Mouse (Mus musculus) hindbrain, embryonic 11.5 days (tissue): ENCODE results near the gene Utrn. TPM values are rescaled to one million over a fixed set of nuclear protein-coding genes. Genes with fewer than 3 reads are reported as not detected.

Source experiments
- ATAC-seq: fragments of 200-750 bp; cut with Nextera tagmentation; 2 replicates; pipeline ENCODE4 v1.8.0; 2017; ENCODE audit warnings: mild to moderate bottlenecking, moderate TSS enrichment, moderate library complexity; ENCODE audit not compliant: low FRiP score
- DNase-seq: peaks from one replicate; pipeline ENCODE4 v3.0.0-alpha.2; 2015; ENCODE audit warnings: low spot score
- H3K27ac ChIP-seq: fragments of 300-500 bp; sonication (generic); 2 replicates; pipeline ENCODE4 v1.5.1; 2014; ENCODE audit warnings: mild to moderate bottlenecking, low read depth, low read length
- H3K27me3 ChIP-seq: fragments of 300-500 bp; sonication (generic); 2 replicates; pipeline ENCODE4 v1.6.1; 2014; ENCODE audit warnings: mild to moderate bottlenecking, low read length, moderate library complexity, mixed read lengths; ENCODE audit not compliant: control insufficient read depth, insufficient read depth
- H3K36me3 ChIP-seq: fragments of 300-500 bp; sonication (generic); 2 replicates; pipeline ENCODE4 v1.6.1; 2014; ENCODE audit warnings: mild to moderate bottlenecking, low read length, moderate library complexity, mixed read lengths; ENCODE audit not compliant: control insufficient read depth, insufficient read depth
- H3K4me1 ChIP-seq: fragments of 300-500 bp; sonication (generic); replicated peaks from 2 replicates; pipeline ENCODE4 v1.6.1; 2014; ENCODE audit warnings: low read length, mixed read lengths; ENCODE audit not compliant: control insufficient read depth, insufficient read depth
- H3K4me2 ChIP-seq: fragments of 300-500 bp; sonication (generic); replicated peaks from 2 replicates; pipeline ENCODE4 v1.6.1; 2014; ENCODE audit warnings: mild to moderate bottlenecking, low read depth, low read length
- H3K4me3 ChIP-seq: fragments of 300-500 bp; sonication (generic); 2 replicates; pipeline ENCODE4 v1.5.1; 2014; ENCODE audit warnings: low read depth, low read length
- H3K9ac ChIP-seq: fragments of 300-500 bp; sonication (generic); 2 replicates; pipeline ENCODE4 v1.6.1; 2014; ENCODE audit warnings: low read depth, low read length
- H3K9me3 ChIP-seq: fragments of 300-500 bp; sonication (generic); 2 replicates; pipeline ENCODE4 v1.6.1; 2016; ENCODE audit warnings: low read length; ENCODE audit not compliant: control insufficient read depth
- WGBS: fragments of 180-500 bp; shearing (Covaris S2); extraction: QIAGEN DNeasy Blood & Tissue Kit; methylation state at CpG from one replicate; pipeline ENCODE4 v1.1.7; 2014; 5-methylcytosine and 5-hydroxymethylcytosine counted together
- polyA plus RNA-seq: library from polyadenylated mRNA; unstranded; fragments of >200 nt; fragmentation: Nextera tagmentation; extraction: Ambion mirVana; gene quantifications from 2 replicates; pipeline ENCODE4 v1.2.1, GENCODE M21; 2014

Utrn gene
- polyA plus RNA-seq, 1 experiment from 2014 or later: 54.7 TPM

- H3K9ac ChIP-seq: no peak overlapping the region
- H3K27me3 ChIP-seq: no peaks in the 10 kb centered on the region
- no peaks in the 10 kb centered on the region for H3K9me3 ChIP-seq
- WGBS: 78% methylated on average over 1 of the region's 1 CpGs
- H3K36me3 ChIP-seq: 0 out of 2 replicates have a peak, but pooled peaks cover 4% of the 10 kb centered on the region
- no peak overlapping the region for H3K4me2 ChIP-seq
- no peak overlapping the region for H3K4me3 ChIP-seq
- no peak for DNase-seq
- H3K27ac ChIP-seq: no peak overlapping the region
- H3K4me1 ChIP-seq: peaks cover 2% of the 10 kb centered on the region; the same call in 1 of the 2 replicates
- no peak for ATAC-seq
Observed at GRCm38 (mm10) chr10:12729635-12730034, 139.5 kb downstream of the Utrn start.

DNA sequence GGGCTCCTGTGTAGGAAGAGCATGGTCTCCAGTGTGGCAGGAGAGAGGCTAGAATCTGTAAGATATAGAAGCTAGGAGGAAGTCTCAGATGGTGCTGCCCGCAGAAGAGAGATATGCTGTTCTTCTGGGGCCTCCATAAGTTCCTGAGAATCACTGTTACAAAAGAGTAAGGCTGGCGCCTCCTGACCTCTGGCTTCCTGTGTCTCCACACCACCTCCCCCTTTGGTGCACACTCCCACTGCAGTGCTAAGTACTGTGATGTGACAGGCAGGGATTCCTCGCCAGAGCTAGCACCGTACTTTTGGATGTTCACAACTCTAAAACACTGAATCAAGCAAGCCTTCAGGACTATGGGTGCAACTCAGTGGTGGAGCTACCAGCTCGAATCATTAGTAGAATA is 140.1 kb downstream of the Utrn start:
- ATAC-seq (no peak), DNase-seq (no peak)
- H3K36me3 ChIP-seq: 0 out of 2 replicates have a peak, but pooled peaks cover 4% of the 10 kb centered on the region
- no peaks in the 10 kb centered on the region for H3K9me3 ChIP-seq
- no peaks in the 10 kb centered on the region for H3K27me3 ChIP-seq
- no peak overlapping the region for H3K9ac ChIP-seq
- 80% methylated on average over 5 of the region's 5 CpGs for WGBS
- peaks cover 2% of the 10 kb centered on the region; the same call in 1 of the 2 replicates for H3K4me1 ChIP-seq
- no peak overlapping the region for H3K4me3 ChIP-seq
- H3K4me2 ChIP-seq: no peak overlapping the region
- no peak overlapping the region for H3K27ac ChIP-seq

GRCm38 (mm10) chr10:12727881-12728280 is 141.3 kb downstream of the Utrn start:
- ATAC-seq (no peak), DNase-seq (no peak)
- Histone ChIP-seq H3K36me3 (0 out of 2 replicates have a peak, but pooled peaks cover 2% of the 10 kb centered on the region), H3K4me3 (no peak overlapping the region), H3K9ac (no peak overlapping the region), H3K4me2 (no peak overlapping the region), H3K9me3 (no peaks in the 10 kb centered on the region), H3K27ac (no peak overlapping the region), H3K27me3 (no peaks in the 10 kb centered on the region), H3K4me1 (peaks cover 2% of the 10 kb centered on the region; the same call in 1 of the 2 replicates)
- 92% methylated on average over 3 of the region's 3 CpGs for WGBS

DNA sequence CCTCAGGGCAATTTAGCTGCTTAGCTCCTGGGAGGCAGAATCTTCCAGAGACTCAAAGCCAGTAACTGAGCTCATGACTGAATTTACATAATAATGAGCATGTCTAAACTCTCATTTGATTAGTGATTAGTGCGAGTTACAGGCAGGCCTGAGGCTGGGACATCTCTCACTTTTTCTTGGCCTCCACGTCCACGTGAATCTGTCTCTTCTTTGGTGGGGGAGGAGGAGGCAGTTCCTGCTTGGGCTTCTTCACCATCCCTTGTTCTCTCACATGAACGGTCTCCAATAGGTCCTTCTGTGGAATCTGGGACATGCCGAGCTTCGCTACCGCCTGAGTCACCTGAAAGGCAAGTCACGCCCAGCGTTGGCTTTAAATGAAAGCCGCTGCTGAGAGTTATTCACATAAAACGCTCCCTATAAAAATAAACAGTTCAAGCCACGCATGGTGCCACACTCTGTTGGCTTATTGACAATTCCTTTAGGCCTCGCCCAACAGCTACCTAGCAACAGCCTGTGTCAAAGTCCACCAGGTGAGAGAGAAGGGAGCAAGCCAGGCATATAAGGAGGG is 143.0 kb downstream of the Utrn start:
- H3K4me2 ChIP-seq: no peak overlapping the region
- WGBS: 60% methylated on average over 13 of the region's 13 CpGs
- no peak overlapping the region for H3K4me3 ChIP-seq
- peak; percentile 34; the same call in 1 of the 2 replicates for ATAC-seq
- 0 out of 2 replicates have a peak overlapping the region, but pooled peaks have one; percentile 17 for H3K27ac ChIP-seq
- no peaks in the 10 kb centered on the region for H3K27me3 ChIP-seq
- DNase-seq: no peak
- no peak overlapping the region for H3K9ac ChIP-seq
- no peaks in the 10 kb centered on the region for H3K36me3 ChIP-seq
- H3K9me3 ChIP-seq: no peaks in the 10 kb centered on the region
- H3K4me1 ChIP-seq: peaks cover 2% of the 10 kb centered on the region; the same call in 1 of the 2 replicates

DNA sequence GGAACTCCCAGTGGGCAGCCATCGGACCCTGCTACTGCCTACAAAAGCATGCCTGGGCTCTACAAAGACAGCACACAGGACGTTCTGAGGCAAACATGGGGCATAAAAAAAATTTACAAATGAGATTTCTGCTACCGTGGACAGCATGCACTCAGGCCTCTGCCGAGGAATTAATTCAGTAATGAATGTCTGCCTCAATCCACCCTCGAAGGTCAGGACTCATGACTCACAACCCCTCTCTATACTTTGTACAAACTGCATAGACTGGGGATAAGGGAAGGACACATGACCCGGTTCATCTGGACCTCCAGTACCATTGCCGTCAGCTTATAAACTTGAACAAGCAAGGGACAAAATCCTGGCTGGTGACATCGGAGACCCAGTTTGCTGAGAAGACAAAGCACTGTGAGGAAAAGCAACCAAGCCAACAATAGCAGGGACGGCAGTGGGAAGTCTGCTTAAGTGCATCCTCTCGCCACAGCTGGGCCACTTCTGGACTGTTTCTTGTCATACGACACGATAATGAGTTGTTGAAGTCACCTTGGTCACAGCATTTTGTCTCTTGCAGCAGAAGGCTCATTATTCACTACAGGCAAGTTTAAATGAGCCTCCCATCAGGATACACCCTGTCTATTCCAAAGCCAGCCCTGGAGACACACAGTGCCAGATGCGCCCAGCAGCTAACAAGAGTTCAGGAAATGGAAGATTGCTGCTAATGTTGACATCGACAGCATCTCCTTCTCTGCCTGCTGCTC is 144.7 kb downstream of the Utrn start:
- Histone ChIP-seq H3K4me2 (no peak overlapping the region), H3K27ac (peak overlapping the region; percentile 40; the same call in 1 of the 2 replicates), H3K4me1 (no peaks in the 10 kb centered on the region; the same call in 1 of the 2 replicates), H3K9me3 (no peaks in the 10 kb centered on the region), H3K9ac (no peak overlapping the region), H3K36me3 (no peaks in the 10 kb centered on the region), H3K27me3 (no peaks in the 10 kb centered on the region), H3K4me3 (no peak overlapping the region)
- ATAC-seq: peak; percentile 79
- 71% methylated on average over 14 of the region's 14 CpGs for WGBS
- peak; percentile 37 for DNase-seq

- Histone ChIP-seq H3K9me3 (no peaks in the 10 kb centered on the region), H3K27ac (no peak overlapping the region), H3K9ac (no peak overlapping the region), H3K27me3 (no peaks in the 10 kb centered on the region), H3K4me1 (no peaks in the 10 kb centered on the region; the same call in 1 of the 2 replicates), H3K4me2 (no peak overlapping the region), H3K36me3 (no peaks in the 10 kb centered on the region), H3K4me3 (no peak overlapping the region)
- ATAC-seq (no peak), DNase-seq (no peak)
- WGBS: 72% methylated on average over 3 of the region's 3 CpGs
Observed at GRCm38 (mm10) chr10:12723269-12723668, 145.9 kb downstream of the Utrn start.

DNA sequence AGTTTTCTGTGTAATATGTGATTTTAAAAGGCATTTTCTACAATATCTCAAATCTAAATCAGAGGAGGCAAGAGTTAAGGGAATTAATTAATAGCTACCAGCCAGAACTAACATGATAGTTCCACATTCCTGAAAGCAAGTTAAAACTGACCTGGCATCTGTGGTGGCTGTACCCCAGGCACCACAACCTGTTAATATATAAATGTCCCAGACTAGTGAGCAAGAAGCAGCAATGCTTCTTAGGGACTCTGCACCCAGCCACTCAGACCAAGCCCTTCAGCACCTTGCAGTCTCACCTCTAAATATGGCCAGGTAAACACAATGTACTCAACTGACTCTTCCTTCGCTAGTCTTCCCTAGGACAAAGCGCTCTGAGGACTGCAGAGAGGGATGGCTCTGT is 147.1 kb downstream of the Utrn start:
- Histone ChIP-seq H3K27me3 (no peaks in the 10 kb centered on the region), H3K4me2 (no peak overlapping the region), H3K4me1 (no peaks in the 10 kb centered on the region; the same call in 1 of the 2 replicates), H3K4me3 (no peak overlapping the region), H3K27ac (no peak overlapping the region), H3K9me3 (no peaks in the 10 kb centered on the region), H3K36me3 (no peaks in the 10 kb centered on the region), H3K9ac (no peak overlapping the region)
- ATAC-seq (no peak), DNase-seq (no peak)
- WGBS: 90% methylated on average over 2 of the region's 2 CpGs

DNA sequence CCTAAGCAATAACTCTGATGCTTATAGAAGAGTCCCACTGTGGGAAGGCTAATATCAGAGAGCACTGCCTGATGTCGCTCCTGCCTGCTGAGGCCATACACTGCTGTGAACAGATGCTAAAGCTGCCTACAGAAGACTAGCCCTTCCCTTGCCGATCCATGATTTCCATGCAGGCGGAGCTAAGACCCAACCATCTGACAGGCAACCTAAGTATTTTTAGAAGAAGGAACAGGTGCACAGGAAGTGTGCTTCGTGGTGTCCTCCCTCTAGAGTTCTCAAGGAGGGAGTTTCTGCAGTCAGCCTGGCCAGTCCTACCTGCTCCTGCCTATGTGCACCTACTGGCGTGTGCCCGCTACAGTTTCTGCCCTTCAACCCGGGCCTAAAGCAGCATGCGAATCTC is 150.8 kb downstream of the Utrn start:
- Histone ChIP-seq H3K4me2 (no peak overlapping the region), H3K9me3 (no peaks in the 10 kb centered on the region), H3K36me3 (no peaks in the 10 kb centered on the region), H3K27me3 (no peaks in the 10 kb centered on the region), H3K4me3 (no peak overlapping the region), H3K27ac (no peak overlapping the region), H3K4me1 (no peaks in the 10 kb centered on the region), H3K9ac (no peak overlapping the region)
- ATAC-seq: no peak
- no peak for DNase-seq
- 97% methylated on average over 8 of the region's 8 CpGs for WGBS

GRCm38 (mm10) chr10:12717381-12717780 is 151.8 kb downstream of the Utrn start:
- no peaks in the 10 kb centered on the region for H3K4me1 ChIP-seq
- H3K9me3 ChIP-seq: no peaks in the 10 kb centered on the region
- DNase-seq: no peak
- no peak overlapping the region for H3K4me2 ChIP-seq
- WGBS: 89% methylated on average over 3 of the region's 3 CpGs
- no peak for ATAC-seq
- H3K36me3 ChIP-seq: no peaks in the 10 kb centered on the region
- no peaks in the 10 kb centered on the region for H3K27me3 ChIP-seq
- no peak overlapping the region for H3K9ac ChIP-seq
- no peak overlapping the region for H3K4me3 ChIP-seq
- H3K27ac ChIP-seq: no peak overlapping the region
